Mouse (Mus musculus) megakaryocyte-erythroid progenitor cell, adult 5-6 weeks (primary cell): ENCODE results near the gene Zfp518b. TPM values are rescaled to one million over a fixed set of nuclear protein-coding genes. Genes with fewer than 3 reads are reported as not detected.
A peak's percentile ranks its signal among the peaks of the same experiment; 100 is the strongest.

Experiments used
- ATAC-seq: replicated peaks from 2 replicates; pipeline ENCODE4 v1.8.0; 2016; ENCODE audit warnings: mild to moderate bottlenecking, inconsistent platforms; ENCODE audit not compliant: severe bottlenecking, poor library complexity, low FRiP score, low TSS enrichment
- total RNA-seq, 2 experiments: library from RNA; stranded (forward) in 1 of 2; stranded (reverse) in 1 of 2; fragments of 200-1000, 215-1000 nt in 1 of 2; fragments of >200 nt in 1 of 2; fragmentation: Nextera tagmentation in 1 of 2; gene quantifications; 2 replicates each; pipeline ENCODE4 v1.2.3; 2014 to 2017

The Zfp518b gene
- total RNA-seq, 2 experiments from 2014 or later, result 3.6 to 5.3 TPM

DNA sequence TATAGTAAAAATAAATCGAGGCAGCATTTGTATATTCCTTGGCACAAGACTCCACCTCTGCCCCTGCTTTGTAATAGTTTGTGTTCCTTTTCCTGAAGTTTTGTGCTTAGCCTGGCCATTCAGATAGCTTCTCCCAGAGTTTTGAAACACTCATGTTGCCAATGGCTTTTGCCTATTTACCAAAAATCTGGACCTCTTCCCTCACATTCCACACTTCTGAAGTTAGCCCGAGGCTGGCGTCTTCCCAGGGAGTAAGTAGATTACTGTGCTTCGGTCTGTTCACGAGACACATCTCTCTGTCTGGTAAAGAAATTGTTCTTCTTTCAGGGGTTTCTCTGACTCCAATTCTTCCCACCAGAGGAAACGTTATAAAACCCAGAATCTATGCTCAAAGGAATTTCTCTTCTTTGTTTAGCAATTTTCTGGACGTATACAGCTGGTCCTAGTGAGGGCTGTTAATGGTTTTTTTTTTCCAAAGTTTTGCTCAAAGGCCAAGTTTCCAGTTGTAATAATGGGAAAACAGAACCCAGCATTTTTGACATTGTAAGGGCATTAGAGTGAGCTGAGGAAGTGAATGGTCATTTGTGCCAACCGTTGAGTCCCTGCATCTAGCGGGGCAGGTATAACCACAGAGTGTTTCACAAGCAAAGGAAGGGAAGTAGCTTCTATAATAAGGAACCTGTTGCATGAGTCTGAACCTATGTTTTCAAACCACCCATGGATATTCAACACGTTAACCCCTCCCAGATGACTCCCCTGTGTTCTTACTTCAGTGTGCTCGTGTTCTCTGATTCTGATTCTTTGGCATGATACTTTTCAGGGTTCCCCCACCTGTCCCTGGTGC is 50.1 kb downstream of the Zfp518b start:
- no peak for ATAC-seq

DNA sequence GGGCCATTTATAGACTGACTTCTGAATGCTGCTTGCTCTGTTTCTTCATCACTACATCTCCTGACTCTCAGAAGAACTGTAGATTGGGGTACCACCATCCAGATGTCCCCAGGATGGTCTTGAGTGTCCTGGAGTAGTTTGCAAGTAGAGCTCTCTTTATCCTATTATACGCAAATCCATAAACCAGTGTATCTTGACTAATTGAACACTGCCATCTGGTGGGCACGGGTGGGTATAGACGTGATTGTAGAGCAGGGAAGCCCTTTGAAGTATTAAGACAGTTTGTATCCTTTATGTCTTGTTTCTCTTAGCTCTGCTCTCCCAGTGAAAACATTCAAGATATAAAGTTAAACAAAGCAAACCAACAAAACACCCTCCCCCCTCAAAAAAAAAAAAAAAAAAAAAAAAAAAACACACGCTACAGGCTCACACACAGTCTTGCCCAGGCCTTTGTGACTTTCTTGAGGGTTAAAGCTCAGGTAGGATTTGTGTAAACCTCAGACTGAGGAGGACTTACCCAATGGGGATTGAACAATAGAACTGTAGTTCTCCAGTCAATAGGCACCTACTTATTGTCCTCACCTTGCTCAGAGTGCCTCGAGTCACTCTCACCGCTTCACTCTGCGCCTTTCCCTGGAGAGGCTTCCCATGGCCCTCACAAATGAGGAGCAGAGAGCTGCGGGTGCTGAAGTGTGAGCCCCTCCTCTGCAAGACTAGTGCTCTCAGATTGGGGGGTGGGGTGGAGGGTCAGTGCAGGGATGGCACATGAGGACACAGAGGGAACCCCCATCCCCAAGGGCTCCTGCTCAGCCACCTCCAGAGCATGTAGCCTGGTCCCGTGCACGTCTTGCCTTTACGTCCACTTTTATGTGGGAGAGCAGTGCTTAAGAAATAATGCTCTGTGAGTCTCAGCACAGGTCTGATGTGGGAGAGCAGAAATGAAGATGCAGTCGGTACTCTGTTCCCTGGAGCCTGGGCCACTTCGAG is 51.9 kb downstream of the Zfp518b start:
- ATAC-seq, result peak; percentile 87

DNA sequence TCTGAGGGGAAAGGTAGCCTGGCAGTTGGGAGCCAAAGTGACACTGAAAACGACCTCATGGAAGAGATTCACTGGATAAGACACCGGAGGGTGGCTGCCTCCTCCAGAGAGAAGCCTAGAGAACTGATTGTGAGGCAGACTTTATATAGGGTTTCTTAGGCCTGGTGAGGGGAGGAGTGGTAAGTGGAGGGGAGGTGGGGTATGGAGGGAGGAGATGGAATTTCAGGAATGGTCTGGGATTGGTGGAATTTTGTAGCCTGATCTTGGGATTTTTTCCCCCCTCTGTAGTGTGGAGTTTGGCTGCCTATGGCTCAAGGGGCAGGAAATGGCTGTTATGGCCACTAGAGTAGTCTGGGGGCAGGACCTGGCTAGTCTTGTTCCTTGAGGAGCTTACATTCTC is 56.6 kb downstream of the Zfp518b start:
- no peak for ATAC-seq

DNA sequence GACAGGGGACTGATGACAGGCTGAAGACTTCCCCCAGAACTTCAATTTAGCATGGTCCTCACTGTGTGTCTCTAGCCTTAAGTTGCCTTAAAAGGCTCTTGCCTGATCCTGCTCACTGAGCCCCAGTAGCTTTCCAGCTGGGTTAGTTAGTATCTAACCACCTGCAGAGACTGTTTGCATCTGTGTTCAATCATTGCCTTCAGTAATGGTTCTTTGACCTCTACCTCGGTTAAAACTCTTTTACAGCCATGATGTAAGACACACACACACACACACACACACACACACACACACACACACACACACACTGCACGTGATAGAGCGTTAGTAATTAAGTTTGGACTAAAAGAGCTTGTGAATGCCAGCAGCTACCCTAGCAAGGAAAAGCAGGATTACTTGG is 57.7 kb downstream of the Zfp518b start:
- no peak for ATAC-seq

DNA sequence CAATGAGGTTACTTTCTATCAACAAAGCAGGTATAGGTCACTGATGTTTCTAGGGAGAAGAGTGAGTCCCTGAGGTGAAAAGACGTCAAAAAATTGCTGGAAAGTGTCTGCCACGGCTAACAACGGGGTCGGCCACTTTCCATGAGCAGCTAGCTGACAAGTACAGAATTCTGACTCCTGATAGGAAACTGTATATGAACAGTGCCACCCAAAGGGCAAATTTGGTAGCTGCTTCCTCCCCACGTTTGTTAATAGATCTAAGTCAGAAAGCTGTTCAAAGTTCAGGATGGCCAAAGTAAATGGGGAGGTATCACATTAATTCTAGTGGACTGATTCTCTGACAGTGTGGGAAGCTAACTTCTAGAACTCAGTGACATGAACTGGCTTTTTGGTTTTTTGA is 63.8 kb downstream of the Zfp518b start:
- ATAC-seq, result peak; percentile 65; the same call in 1 of the 2 replicates

DNA sequence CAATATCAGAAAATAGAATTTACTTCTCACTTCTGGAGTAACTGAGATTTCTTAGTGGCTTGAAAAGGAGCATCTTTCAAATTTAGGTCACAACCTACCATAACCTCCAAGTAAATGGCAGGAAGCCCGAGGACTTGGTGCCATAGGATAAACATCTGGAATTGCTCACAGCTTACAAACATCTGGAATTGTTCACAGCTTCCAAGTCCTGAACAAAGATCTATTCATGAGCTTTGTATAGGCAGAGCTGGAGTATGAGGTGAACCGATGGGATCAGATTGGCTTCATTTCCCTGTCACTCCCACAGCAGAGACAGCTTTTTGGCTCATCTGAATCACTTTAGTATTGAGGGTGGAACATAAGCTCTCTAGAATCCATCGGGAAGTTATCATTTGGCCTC is 65.7 kb downstream of the Zfp518b start:
- ATAC-seq, result no peak

Other genes with a start within 250 kb of the Zfp518b start
- gene Slc2a9, start 181.7 kb downstream of the Zfp518b start, total RNA-seq (2014; fragmentation: Nextera tagmentation), result 1.5 and 4.6 TPM in 2 replicates
- gene Slc2a9, start 181.7 kb downstream of the Zfp518b start, total RNA-seq (2017), result 1.8 and 4.4 TPM in 2 replicates
- gene Wdr1, start 121.6 kb downstream of the Zfp518b start, total RNA-seq (2014; fragmentation: Nextera tagmentation), result 75.8 and 77.7 TPM in 2 replicates
- 107 and 112 TPM in 2 replicates for gene Wdr1, start 121.6 kb downstream of the Zfp518b start, total RNA-seq (2017)
- 1.3 TPM in 1 of 2 replicates, not detected in the other for gene Clnk, start 192.0 kb upstream of the Zfp518b start, total RNA-seq (2014; fragmentation: Nextera tagmentation)
- gene Clnk, start 192.0 kb upstream of the Zfp518b start, total RNA-seq (2017), result 0.99 and 2.1 TPM in 2 replicates